Mouse (Mus musculus): ENCODE measurements at regions not wholly inside any gene's neighbourhood (a gene's known extent, or its start where the extent isn't known, plus 50 kb on each side); places are given as distances from the start of the nearest gene placed in this dataset.

DNA sequence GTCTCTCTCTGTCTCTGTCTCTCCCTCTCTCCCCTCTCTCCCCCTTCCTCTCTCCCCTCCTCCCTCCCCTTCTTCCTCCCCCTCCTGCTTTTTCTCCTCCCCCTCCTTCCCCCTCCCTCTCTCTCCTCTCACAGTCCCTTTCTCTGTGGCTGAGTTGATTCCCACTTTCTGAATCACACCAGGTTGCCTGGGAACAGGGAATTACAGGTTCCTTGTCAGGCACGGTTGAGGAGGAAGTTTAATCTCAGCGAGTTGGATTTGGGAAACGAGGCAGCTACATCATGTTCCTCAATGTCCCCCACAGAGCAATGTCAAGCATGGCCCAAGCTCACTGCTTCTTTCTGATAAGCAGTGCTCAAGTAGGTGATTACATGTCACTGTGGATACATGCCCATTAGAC is 386.3 kb upstream of the Kazn start:
- no peak for TF ChIP-seq GATA1 (IDR thresholded peaks at IDR 0.05; ENCODE audit: low read length)
- TF ChIP-seq TAL1 (IDR thresholded peaks at IDR 0.05; ENCODE audit: low read length), result no peak
